Mouse (Mus musculus) small intestine, adult 2 months (tissue): ENCODE results near the gene Pdcd1lg2.

Experiments used
- CTCF ChIP-seq: fragments of 200-500 bp; IDR thresholded peaks from 2 replicates; pipeline ENCODE4 v1.5.1; 2012; ENCODE audit warnings: low read depth, mild to moderate bottlenecking, control low read depth, inconsistent platforms, low read length, moderate library complexity, mixed read lengths; ENCODE audit not compliant: insufficient replicate concordance, insufficient read length; ENCODE audit errors: extremely low read depth
- POLR2A ChIP-seq: fragments of 200-500 bp; IDR thresholded peaks from 2 replicates; pipeline ENCODE4 v1.6.1; 2012; ENCODE audit warnings: low read depth, mild to moderate bottlenecking, control low read depth, inconsistent platforms, low read length, moderate library complexity

DNA sequence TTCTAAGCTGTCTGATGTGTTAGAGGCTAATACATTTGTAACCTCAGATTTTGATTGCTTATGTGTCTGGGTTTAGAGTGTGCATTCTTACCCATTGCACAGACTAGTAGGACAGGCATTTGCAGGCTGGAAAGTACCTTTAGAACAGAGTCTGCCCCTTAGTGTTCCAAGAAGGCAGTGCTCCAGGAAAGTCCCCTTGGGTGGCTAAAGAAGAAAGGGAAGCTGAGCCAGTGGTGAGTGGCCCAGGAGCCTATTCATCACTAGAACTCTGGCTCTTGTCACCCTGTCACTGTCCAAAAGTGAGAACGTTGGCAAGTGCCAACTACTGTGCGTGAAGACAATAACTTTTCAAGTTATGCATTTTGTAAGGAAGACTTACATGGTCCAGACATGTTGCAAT lies 7.2 kb downstream of the Pdcd1lg2 start:
- TF ChIP-seq POLR2A (no peak), CTCF (no peak)
